Mouse (Mus musculus) brain, embryonic 14.5 days (tissue): ENCODE measurements around the gene Tmem44.

Experiments used
- CTCF ChIP-seq: fragments of 200-500 bp; IDR thresholded peaks from 2 replicates; pipeline ENCODE4 v1.5.1; 2012; ENCODE audit warnings: inconsistent platforms, mild to moderate bottlenecking, moderate library complexity, borderline replicate concordance; ENCODE audit not compliant: insufficient read depth, insufficient read length; ENCODE audit errors: extremely low read depth
- POLR2A ChIP-seq: fragments of 200-500 bp; IDR thresholded peaks from 2 replicates; pipeline ENCODE4 v1.6.1; 2012; ENCODE audit warnings: mild to moderate bottlenecking, inconsistent platforms, borderline replicate concordance; ENCODE audit not compliant: poor library complexity, insufficient read depth, insufficient read length, severe bottlenecking; ENCODE audit errors: extremely low read depth

GRCm38 (mm10) chr16:30499126-30499857 is 51.4 kb downstream of the Tmem44 start:
- TF ChIP-seq CTCF (no peak), POLR2A (no peak)
